9 mouse cellular contexts compared by ENCODE assay signal in the genomic region with DNA sequence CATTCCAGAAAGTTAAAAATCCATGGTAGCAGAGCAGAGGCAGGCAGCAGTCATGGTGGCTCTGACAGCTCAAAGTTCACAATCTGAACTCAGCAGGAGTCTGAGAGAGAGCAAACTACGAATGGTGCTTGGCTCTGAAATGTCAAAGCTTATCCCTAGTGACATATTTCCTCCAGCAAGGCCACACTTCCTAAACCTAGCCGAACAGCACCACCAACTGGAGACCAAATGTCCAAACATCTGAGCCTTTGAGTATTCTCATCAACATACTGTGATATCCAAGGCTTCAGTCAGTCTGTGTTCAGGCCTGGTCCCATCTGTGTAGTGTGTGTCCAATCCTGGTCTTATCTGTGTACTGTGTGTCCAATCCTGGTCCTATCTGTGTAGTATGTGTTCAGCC. TPM values are rescaled to one million over a fixed set of nuclear protein-coding genes. Genes with fewer than 3 reads are reported as not detected.
A peak's percentile ranks its signal among the peaks of the same experiment; 100 is the strongest.
DNase-seq lines count a peak whose midpoint lies in the region; ATAC-seq and TF ChIP-seq lines count a peak whose summit lies in the region.
"Had no signal": no experiment of that assay in that cellular context is flagged by ENCODE, and none has a peak within 500 bp of the region (broad histone marks: within the 10 kb centered on the region; RNA-seq: fewer than 3 reads in every experiment).

No protein-coding gene starts in this region.

- 27% methylated on average over 2 of the region's 2 CpGs for WGBS in kidney, postnatal 0 days
- WGBS in midbrain, embryonic 14.5 days, result 31% methylated on average over 2 of the region's 2 CpGs

- H3K9ac ChIP-seq in kidney, postnatal 0 days (ENCODE audit: low read depth, low read length), result no peak overlapping the region
- H3K9ac ChIP-seq in midbrain, embryonic 14.5 days (replicated peaks; ENCODE audit: low read length), result no peak overlapping the region
- H3K9ac ChIP-seq: heart, embryonic 13.5 days had no signal

- peak; percentile 84 for ATAC-seq in kidney, postnatal 0 days (replicated peaks; ENCODE audit: low FRiP score, low read depth)
- ATAC-seq in midbrain, embryonic 14.5 days (ENCODE audit: low FRiP score, low TSS enrichment), result no peak

- no peak overlapping the region for H3K4me3 ChIP-seq in kidney, postnatal 0 days (replicated peaks; ENCODE audit: low read depth, low read length)
- H3K4me3 ChIP-seq in midbrain, embryonic 14.5 days (replicated peaks; ENCODE audit: low read depth, low read length), result no peak overlapping the region
- H3K4me3 ChIP-seq: heart, embryonic 13.5 days had no signal

- no peaks in the 10 kb centered on the region for H3K27me3 ChIP-seq in kidney, postnatal 0 days (ENCODE audit: insufficient read depth, low read length)
- H3K27me3 ChIP-seq in midbrain, embryonic 14.5 days (ENCODE audit: control insufficient read depth, insufficient read depth, low read length), result no peaks in the 10 kb centered on the region
- H3K27me3 ChIP-seq: heart, embryonic 13.5 days had no signal

- no peak overlapping the region for H3K4me2 ChIP-seq in kidney, postnatal 0 days (ENCODE audit: low read length)
- H3K4me2 ChIP-seq in midbrain, embryonic 14.5 days (ENCODE audit: low read length), result no peak overlapping the region
- H3K4me2 ChIP-seq: heart, embryonic 13.5 days had no signal

- no peak overlapping the region for H3K27ac ChIP-seq in kidney, postnatal 0 days
- no peak overlapping the region for H3K27ac ChIP-seq in midbrain, embryonic 14.5 days (replicated peaks; ENCODE audit: low read depth, low read length)
- H3K27ac ChIP-seq: heart, embryonic 13.5 days had no signal

- DNase-seq in layer of hippocampus, postnatal 10 days (ENCODE audit: low spot score in 2 of 2), result peak; percentile 24 to 39
- DNase-seq in layer of hippocampus, adult 8-10 months (ENCODE audit: low spot score in 2 of 2), result no peak
- DNase-seq in Muller cell, postnatal 12 days (ENCODE audit: inconsistent ontology term), result peak; percentile 58
- DNase-seq in embryo, embryonic 10 days (ENCODE audit: low spot score), result peak; percentile 45
- DNase-seq in kidney, postnatal 0 days (ENCODE audit: low spot score), result peak; percentile 72
- DNase-seq in midbrain, embryonic 14.5 days, result peak; percentile 44
- no peak for DNase-seq in left cerebral cortex, postnatal 36 days (ENCODE audit: low spot score in 2 of 2)
- DNase-seq in spleen, postnatal 14 days (ENCODE audit: low spot score in 2 of 2), result no peak

- intact Hi-C loops in left cerebral cortex, postnatal 36 days (cut with DNase I), result no loop called here

- H3K36me3 ChIP-seq in kidney, postnatal 0 days (ENCODE audit: insufficient read depth, low read length), result no peaks in the 10 kb centered on the region
- H3K36me3 ChIP-seq in midbrain, embryonic 14.5 days (ENCODE audit: control insufficient read depth, insufficient read depth, low read length), result 0 out of 2 replicates have a peak, but pooled peaks cover 6% of the 10 kb centered on the region
- H3K36me3 ChIP-seq: heart, embryonic 13.5 days had no signal

- TF ChIP-seq CTCF in kidney, postnatal 0 days (IDR thresholded peaks at IDR 0.05; ENCODE audit: low read depth), result peak; percentile 77

- H3K4me1 ChIP-seq in kidney, postnatal 0 days (replicated peaks; ENCODE audit: insufficient read depth, low read length), result no peaks in the 10 kb centered on the region
- H3K4me1 ChIP-seq in midbrain, embryonic 14.5 days (ENCODE audit: control insufficient read depth, insufficient read depth, low read length), result no peaks in the 10 kb centered on the region

- no peaks in the 10 kb centered on the region for H3K9me3 ChIP-seq in kidney, postnatal 0 days (replicated peaks; ENCODE audit: low read length)
- H3K9me3 ChIP-seq in midbrain, embryonic 14.5 days (ENCODE audit: control insufficient read depth, low read length), result no peaks in the 10 kb centered on the region
- H3K9me3 ChIP-seq: heart, embryonic 13.5 days had no signal

RNA-seq across cellular contexts. Expression of gene Anks1b, which starts 49.4 kb away (rescaled TPM):
- total RNA-seq in layer of hippocampus, postnatal 10 days (2021), result 100 to 1,000 TPM; 417 TPM
- 100 to 1,000 TPM; 427 to 543 (median 478) TPM for total RNA-seq in layer of hippocampus, adult 8-10 months (2022)
- polyA plus RNA-seq in kidney, postnatal 0 days (2015; fragmentation: Nextera tagmentation; extraction: Ambion mirVana), result 2.4 and 3.1 TPM in 2 replicates
- polyA plus RNA-seq in midbrain, embryonic 14.5 days (2014; fragmentation: Nextera tagmentation; extraction: Ambion mirVana), result 73.1 and 78.1 TPM in 2 replicates
- 100 to 1,000 TPM; 426 to 497 TPM for total RNA-seq in left cerebral cortex, postnatal 36 days (2021)

Comparison
In these comparisons a context has a peak if more than half of its experiments do, and no peak if none do; other contexts are left out.
1. DNase-seq: peak in layer of hippocampus, postnatal 10 days (2 of 2), Muller cell, postnatal 12 days (single experiment), embryo, embryonic 10 days (single experiment), kidney, postnatal 0 days (single experiment) and midbrain, embryonic 14.5 days (single experiment); none in layer of hippocampus, adult 8-10 months (0 of 2), left cerebral cortex, postnatal 36 days (0 of 2) and spleen, postnatal 14 days (0 of 2).